Mouse (Mus musculus) activated CD4-positive, CD25-positive, alpha-beta regulatory T cell, adult 4 months (primary cell): ENCODE results near the gene Glis3. TPM values are rescaled to one million over a fixed set of nuclear protein-coding genes. Genes with fewer than 3 reads are reported as not detected.

Experiments
- ATAC-seq: one replicate; pipeline ENCODE4 v1.8.0; 2017
- polyA plus RNA-seq, 2 experiments: library from polyadenylated mRNA; unstranded; fragments of 100-300 nt; shearing (Covaris generic); gene quantifications; one replicate each; pipeline ENCODE4 v1.2.1; 2017

Glis3 gene
- polyA plus RNA-seq, 2 experiments from 2014 or later = 0.13 to 1.3 TPM

DNA sequence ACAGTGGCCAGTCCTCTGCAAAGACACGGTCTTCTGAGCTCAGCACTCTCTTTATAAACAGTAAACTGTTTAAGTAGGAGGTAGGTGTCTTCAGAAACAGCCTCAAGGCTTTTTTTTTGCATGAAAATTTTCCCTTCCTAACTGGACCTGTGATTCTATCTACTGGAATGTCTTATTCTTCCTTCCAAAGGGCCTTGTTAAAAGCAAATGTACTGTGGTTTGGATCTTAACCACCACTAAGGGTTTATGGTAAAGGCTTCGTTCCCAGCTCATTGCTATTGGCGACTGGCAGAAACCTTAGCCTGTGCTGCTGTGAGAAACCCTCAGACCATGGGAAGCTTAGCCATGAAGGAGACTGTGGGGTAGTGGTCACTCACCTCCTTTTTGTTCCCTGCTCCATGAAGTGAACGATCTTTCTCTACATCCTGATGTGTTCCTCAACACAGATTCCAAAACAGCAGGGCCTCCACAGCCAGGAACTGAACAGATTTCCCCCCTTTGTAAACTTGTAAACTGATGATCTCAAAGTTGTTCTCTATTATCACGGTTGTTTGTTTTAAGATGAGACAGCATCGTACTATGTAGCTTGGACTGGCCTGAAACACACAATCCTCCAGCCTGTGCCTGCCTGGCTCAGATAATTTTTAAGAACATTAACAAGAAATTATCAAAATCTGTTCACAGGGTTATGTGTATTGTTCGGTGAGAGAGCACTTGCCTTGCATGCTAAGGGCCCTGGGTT is 88.0 kb downstream of the Glis3 start:
- no peak for ATAC-seq

- ATAC-seq = no peak
Observed at GRCm38 (mm10) chr19:28580499-28580898, 99.4 kb downstream of the Glis3 start.

- no peak for ATAC-seq
Observed at GRCm38 (mm10) chr19:28579724-28580375, 100.0 kb downstream of the Glis3 start.

GRCm38 (mm10) chr19:28577023-28577422 is 102.9 kb downstream of the Glis3 start:
- ATAC-seq = no peak

GRCm38 (mm10) chr19:28576619-28577018 is 103.3 kb downstream of the Glis3 start:
- no peak for ATAC-seq

- ATAC-seq = no peak
Observed at GRCm38 (mm10) chr19:28573641-28574040, 106.2 kb downstream of the Glis3 start.

DNA sequence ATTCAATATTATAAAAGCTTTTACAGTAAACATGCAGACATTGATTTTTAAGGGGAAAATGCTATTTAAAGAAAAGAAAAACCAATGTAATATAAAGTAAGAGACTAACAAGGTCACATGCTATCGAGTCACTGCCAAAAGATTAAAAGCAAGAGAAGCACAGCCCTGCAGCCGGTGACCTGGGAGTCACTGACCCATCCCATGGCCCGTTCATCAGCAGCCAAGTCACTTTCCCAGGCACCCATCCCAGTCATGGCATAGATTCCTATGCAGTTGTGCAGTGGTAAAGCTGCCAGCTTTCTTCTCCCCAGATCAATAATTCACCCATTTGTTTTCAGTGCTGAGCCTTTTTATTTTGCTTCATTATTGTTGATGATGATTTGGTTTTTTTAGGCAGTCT is 110.0 kb downstream of the Glis3 start:
- no peak for ATAC-seq

- no peak for ATAC-seq
Observed at GRCm38 (mm10) chr19:28567100-28567499, 112.8 kb downstream of the Glis3 start.

- no peak for ATAC-seq
Observed at GRCm38 (mm10) chr19:28566554-28566953, 113.3 kb downstream of the Glis3 start.

- no peak for ATAC-seq
Observed at GRCm38 (mm10) chr19:28561697-28562002, 118.2 kb downstream of the Glis3 start.

DNA sequence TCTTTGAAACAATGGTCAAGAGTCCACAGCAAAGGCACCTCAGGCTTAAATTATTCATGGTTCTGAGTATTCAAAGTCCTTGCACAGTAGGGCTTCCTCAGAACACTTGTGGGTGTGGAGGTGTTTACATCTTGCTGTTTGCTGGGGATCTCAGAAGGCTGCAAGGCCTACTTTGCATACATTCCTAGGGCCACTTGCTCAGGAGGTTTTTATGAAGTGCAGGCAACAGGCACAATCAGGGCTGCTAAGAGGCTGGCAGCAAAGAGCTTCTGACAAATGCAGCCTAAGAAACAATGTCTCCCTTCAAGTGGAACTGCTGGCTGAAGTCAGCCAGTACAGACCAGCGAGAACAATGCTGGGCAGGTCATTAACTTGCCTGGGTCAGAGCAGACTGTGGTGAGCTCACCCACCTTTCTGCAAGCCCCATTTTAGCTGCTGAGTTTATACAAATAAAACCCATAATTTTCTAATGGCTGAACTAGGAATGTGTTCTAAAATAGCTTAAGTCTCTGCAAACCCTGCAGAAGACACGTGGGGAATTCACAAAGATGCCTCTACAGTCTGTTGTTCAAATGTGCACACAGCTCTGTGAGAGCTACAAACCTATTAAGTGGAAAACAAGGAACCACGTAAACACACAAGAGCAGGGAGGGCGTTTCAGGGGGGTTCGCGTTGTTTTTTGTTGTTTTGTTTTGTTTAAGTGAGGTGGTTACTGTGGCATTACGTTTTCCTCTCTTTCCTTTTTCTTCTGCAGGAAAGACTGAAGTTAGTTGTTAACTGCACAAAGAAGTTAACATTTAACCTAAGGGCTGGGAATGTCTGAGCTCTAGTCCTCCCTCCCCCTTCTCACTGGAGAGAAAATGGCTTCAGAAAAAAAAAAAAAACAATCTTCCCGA is 118.8 kb downstream of the Glis3 start:
- no peak for ATAC-seq

DNA sequence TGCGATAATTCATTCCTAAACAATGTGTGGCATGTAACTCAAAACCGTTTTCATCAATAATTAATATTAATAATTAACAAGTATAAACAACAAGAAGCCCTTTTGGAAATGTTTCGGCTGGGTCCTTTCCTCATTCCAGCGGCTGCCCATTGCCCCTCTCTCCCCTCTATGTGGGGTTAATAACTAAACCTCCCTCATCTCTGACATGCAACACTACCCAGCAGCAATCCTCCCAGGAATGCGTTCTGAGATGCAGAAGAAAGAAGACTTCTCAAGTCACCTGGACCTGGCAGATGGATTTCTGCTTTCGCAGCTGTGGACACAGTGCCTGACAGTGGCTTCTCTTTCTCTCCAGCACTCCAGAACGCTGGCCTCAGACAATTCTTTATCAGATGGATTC is 120.0 kb downstream of the Glis3 start:
- ATAC-seq = no peak

DNA sequence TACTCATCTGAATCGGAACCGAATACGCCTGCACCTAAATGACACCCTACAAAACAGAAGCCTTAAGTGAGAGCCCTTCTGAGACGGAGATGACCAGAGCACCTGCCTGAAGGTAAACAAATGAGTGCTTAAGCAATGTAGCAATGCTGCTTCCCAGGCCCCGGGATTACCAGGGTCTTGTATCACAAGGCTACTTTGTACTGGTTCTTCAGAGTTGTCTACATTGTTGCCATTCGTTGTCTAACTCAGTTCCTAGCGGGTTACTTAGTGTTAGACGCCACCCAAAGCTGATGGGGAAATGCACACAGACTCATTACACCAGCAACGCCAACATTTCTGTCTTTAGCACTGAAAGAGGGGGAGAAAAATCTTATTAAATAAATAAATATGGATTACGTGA is 120.5 kb downstream of the Glis3 start:
- ATAC-seq = no peak

DNA sequence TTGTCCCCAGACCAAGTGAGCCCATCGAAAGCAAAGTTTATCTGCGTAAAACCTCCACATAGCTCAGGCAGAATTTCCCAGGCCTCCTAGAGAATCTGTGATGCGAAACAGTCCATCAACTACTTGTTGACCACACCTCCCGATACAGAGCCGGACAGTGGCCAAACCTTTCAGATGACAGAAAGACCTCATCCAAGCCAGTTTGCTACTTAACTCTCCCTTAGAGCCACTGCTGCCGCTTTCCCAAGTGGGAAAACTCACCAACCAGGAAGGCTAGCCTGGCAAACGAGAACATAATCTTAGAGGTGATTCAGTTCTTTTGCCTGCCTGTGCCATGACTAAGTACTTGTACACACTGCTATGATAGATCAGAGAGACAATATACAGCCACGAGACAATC is 121.2 kb downstream of the Glis3 start:
- ATAC-seq = no peak

DNA sequence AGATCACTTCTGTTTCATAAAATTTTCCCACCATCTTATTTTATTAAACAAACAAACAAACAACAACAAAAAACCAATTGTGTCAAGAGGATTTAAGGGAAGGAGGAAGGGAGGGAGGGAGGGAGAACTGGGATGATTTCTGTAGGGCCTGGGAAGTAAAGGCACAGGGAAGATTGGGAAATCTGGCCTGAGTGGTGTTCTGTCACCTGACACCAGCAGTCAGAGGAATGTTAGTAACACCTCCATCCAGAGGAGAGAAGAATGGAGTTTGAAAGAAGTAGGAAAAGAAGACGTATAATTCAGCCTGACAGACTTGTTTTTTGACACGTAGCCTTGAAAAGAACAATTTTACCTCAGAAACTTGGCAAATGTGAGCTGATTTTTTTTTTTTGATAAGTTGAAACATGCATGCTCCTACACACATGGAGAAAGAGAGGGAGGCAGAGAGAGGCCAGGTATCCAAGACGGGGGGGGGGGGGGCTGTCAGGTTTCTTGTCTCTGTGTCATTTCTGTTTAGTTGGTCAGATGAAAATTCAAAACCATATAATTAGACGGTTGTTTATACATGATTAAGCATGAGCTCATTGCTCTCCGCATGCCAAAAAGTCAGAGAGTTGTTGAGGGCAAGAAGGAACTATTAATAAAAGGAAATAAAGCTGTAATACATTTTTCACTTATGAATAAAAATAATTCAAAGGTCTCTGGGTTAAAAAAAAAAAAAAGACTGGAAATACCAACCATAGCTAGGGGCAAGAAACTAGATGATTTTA is 122.1 kb downstream of the Glis3 start:
- ATAC-seq = no peak

DNA sequence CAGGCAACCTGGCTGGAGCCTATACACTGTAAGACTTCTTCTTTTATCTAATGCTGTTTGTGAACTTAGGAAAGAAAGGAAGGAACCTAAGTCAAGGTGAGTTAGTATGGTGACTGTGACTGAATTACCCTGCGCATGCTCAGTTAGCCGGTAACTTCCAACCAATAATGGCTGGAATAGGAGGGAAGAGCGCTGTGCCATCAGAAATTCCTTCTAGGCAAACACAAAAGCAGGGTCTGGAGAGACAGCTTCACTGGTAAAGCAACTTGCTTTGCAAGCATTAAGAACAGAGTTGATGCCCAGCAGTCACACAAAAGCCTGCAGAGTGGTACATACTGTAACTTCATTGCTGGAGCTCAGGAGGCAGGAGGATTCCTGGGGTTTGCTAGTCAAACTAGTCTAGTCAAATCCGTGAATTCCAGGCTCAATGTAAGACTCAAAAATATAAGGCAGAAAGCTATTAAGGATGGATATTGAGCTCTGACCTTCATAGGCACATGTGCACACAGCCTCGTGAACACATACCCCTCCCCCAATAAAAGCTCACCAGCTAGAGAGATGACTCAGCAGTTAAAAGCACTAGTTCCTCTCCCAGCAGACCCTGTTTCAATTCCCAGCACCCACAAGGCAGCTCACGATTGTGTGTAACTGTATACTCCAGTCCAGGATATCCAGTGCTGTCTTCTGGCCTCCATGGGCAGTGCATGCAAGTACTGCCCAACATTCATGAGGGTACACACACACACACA is 124.5 kb downstream of the Glis3 start:
- ATAC-seq = no peak

DNA sequence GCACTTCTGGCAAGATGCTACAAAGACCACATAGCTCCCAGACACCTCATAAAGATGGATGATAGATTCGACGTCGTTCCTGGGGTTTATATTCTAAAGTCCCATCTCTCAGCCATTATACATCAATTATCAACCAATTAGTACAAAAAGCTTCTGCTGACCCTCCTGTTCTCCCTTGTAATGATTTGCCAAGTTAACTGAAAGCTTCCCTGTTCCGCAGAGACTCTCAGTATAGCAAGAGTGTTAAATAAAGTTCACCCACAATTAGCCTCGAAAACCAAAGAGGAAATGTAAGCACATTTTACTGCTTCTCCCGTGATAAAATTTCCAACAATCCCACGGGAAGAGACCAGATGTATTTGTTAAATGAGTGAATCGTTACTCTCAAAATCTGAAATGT is 129.3 kb downstream of the Glis3 start:
- ATAC-seq = no peak

GRCm38 (mm10) chr19:28546933-28547332 is 132.9 kb downstream of the Glis3 start:
- no peak for ATAC-seq

GRCm38 (mm10) chr19:28545493-28545892 is 134.4 kb downstream of the Glis3 start:
- ATAC-seq = no peak

GRCm38 (mm10) chr19:28538813-28539212 is 141.1 kb downstream of the Glis3 start:
- ATAC-seq = no peak

DNA sequence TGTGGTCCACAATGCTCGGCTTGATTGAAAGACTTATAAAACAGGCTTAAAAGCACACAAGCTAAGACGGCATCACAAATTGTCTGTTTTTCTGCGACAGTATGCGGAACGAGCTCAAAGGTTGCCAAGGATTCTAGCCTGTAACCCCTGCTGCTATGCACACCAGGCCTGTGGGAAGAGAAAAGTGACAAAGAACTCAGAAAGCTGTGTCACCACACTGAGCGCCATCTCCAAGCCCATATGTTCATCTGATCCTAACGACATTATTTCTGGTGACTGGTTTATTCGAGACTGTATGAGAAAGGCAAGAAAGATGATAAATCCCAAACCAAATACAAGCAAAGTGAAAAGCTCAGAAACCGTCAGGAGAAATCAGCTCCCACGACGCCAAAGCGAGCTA is 144.9 kb downstream of the Glis3 start:
- no peak for ATAC-seq

DNA sequence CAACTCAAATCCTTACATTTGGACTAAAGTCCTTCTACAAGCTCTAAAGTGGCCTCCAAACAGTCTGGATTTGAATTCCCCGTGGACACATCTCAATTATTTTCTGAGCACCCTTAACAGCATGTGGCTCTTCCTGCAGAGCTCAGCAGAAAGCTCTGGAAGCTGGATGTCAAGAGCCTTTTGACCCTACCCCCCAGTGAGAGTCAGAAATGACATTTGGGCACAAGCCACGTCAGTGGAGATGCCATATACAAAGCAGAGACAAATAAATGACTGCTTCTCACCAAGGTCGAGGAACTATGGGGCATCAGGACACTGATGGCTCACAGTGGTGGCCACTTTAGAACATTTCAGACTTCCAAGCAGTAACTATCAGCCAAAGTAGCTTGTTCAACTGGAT is 146.3 kb downstream of the Glis3 start:
- ATAC-seq = no peak
